Mouse (Mus musculus): Measurements from ENCODE around the gene Tfr2. TPM values are rescaled to one million over a fixed set of nuclear protein-coding genes. Genes with fewer than 3 reads are reported as not detected.

The Tfr2 gene
- total and polyA plus RNA-seq, 3 experiments: 96.2 to 112 TPM; not detected in 1

GRCm38 (mm10) chr5:137615347-137615746 is 45.7 kb downstream of the Tfr2 start:
- Histone ChIP-seq H3K27ac (ENCODE audit: control insufficient read depth, low read depth, low read length) (no peak overlapping the region), H3K36me3 (ENCODE audit: control insufficient read depth in 1 of 2, insufficient read depth in 2 of 2, low read length in 2 of 2) (no peaks in the 10 kb centered on the region), H3K79me2 (ENCODE audit: control insufficient read depth, insufficient read depth, low read length, poor library complexity) (no peaks in the 10 kb centered on the region), H3K9me3 (replicated peaks; ENCODE audit: insufficient read depth, low read length) (no peaks in the 10 kb centered on the region), H3K9ac (ENCODE audit: control insufficient read depth, low read depth, low read length, poor library complexity, severe bottlenecking) (no peak overlapping the region), H3K4me1 (ENCODE audit: control insufficient read depth in 1 of 2, insufficient read depth in 2 of 2, low read length in 2 of 2) (no peaks in the 10 kb centered on the region), H3K27me3 (ENCODE audit: control insufficient read depth in 1 of 2, insufficient read depth in 2 of 2, low read length in 2 of 2) (no peaks in the 10 kb centered on the region), H3K4me3 (ENCODE audit: control insufficient read depth in 1 of 2, insufficient read depth in 1 of 2, low read depth in 2 of 2, low read length in 2 of 2) (no peak overlapping the region)
- TF ChIP-seq ETS1 (IDR thresholded peaks at IDR 0.05; ENCODE audit: low read depth, low read length) (no peak), USF2 (IDR thresholded peaks at IDR 0.05; ENCODE audit: borderline replicate concordance in 1 of 2, insufficient read depth in 1 of 2, low read depth in 1 of 2, low read length in 2 of 2) (no peak), MAZ (IDR thresholded peaks at IDR 0.05; ENCODE audit: low read depth, low read length) (no peak), UBTF (IDR thresholded peaks at IDR 0.05; ENCODE audit: borderline replicate concordance, insufficient read depth, low read depth, low read length) (no peak), E2F4 (IDR thresholded peaks at IDR 0.05; ENCODE audit: borderline replicate concordance, low read depth, low read length) (no peak), RAD21 (IDR thresholded peaks at IDR 0.05; ENCODE audit: low read depth, low read length) (no peak), TCF12 (IDR thresholded peaks at IDR 0.05; ENCODE audit: low read depth, low read length) (no peak), POLR2A (IDR thresholded peaks at IDR 0.05; ENCODE audit: control insufficient read depth in 1 of 2, insufficient read depth in 1 of 2, low read depth in 1 of 2, low read length in 2 of 2, poor library complexity in 1 of 2) (no peak), GATA1 (IDR thresholded peaks at IDR 0.05; ENCODE audit: low read depth, low read length) (no peak), EP300 (IDR thresholded peaks at IDR 0.05; ENCODE audit: low read depth in 1 of 2, low read length in 2 of 2) (no peak), MYB (IDR thresholded peaks at IDR 0.05; ENCODE audit: low read depth, low read length) (no peak), JUND (IDR thresholded peaks at IDR 0.05; ENCODE audit: low read depth, low read length) (no peak), TBP (IDR thresholded peaks at IDR 0.05; ENCODE audit: low read depth, low read length) (no peak), TAL1 (IDR thresholded peaks at IDR 0.05; ENCODE audit: low read length) (no peak), MAFK (IDR thresholded peaks at IDR 0.05; ENCODE audit: borderline replicate concordance, low read depth, low read length) (no peak), NRF1 (IDR thresholded peaks at IDR 0.05; ENCODE audit: insufficient read depth, low read depth, low read length, poor library complexity, severe bottlenecking) (no peak)
- DNase-seq (ENCODE audit: low read depth, low spot score): no peak

- Histone ChIP-seq H3K9ac (ENCODE audit: control insufficient read depth, low read depth, low read length, poor library complexity, severe bottlenecking) (peak overlapping the region; percentile 66), H3K4me1 (ENCODE audit: control insufficient read depth in 1 of 2, insufficient read depth in 2 of 2, low read length in 2 of 2) (peaks cover 2 to 16% of the 10 kb centered on the region in 2 experiments), H3K4me3 (ENCODE audit: control insufficient read depth in 1 of 2, insufficient read depth in 1 of 2, low read depth in 2 of 2, low read length in 2 of 2) (peak overlapping the region in 1 of 2 experiments; percentile 12; a peak in 1 of 4 replicates), H3K27me3 (ENCODE audit: control insufficient read depth in 1 of 2, insufficient read depth in 2 of 2, low read length in 2 of 2) (no peaks in the 10 kb centered on the region), H3K36me3 (ENCODE audit: control insufficient read depth in 1 of 2, insufficient read depth in 2 of 2, low read length in 2 of 2) (peaks cover 0 to 21% of the 10 kb centered on the region in 2 experiments; a peak in 2 of 4 replicates), H3K27ac (ENCODE audit: control insufficient read depth, low read depth, low read length) (peak overlapping the region; percentile 75), H3K9me3 (replicated peaks; ENCODE audit: insufficient read depth, low read length) (no peaks in the 10 kb centered on the region), H3K79me2 (ENCODE audit: control insufficient read depth, insufficient read depth, low read length, poor library complexity) (peaks cover under 1% of the 10 kb centered on the region; the same call in 1 of the 2 replicates)
- DNase-seq (ENCODE audit: low read depth, low spot score): peak; percentile 59
- TF ChIP-seq EP300 (IDR thresholded peaks at IDR 0.05; ENCODE audit: low read depth in 1 of 2, low read length in 2 of 2): peak; percentile 22 to 24; a peak in 2 of 4 replicates
- 0 out of 2 replicates have a peak, but pooled peaks have one; percentile 13 for TF ChIP-seq ETS1 (IDR thresholded peaks at IDR 0.05; ENCODE audit: low read depth, low read length)
- TF ChIP-seq POLR2A (IDR thresholded peaks at IDR 0.05; ENCODE audit: control insufficient read depth in 1 of 2, insufficient read depth in 1 of 2, low read depth in 1 of 2, low read length in 2 of 2, poor library complexity in 1 of 2): no peak
- TF ChIP-seq ELF1 (IDR thresholded peaks at IDR 0.05; ENCODE audit: low read depth, low read length): peak; percentile 57; the same call in 1 of the 2 replicates
- peak; percentile 35; the same call in 1 of the 2 replicates for TF ChIP-seq GATA1 (IDR thresholded peaks at IDR 0.05; ENCODE audit: low read depth, low read length)
- peak; percentile 66 for TF ChIP-seq ZNF384 (IDR thresholded peaks at IDR 0.05; ENCODE audit: low read depth, low read length)
- no peak for TF ChIP-seq SIN3A (IDR thresholded peaks at IDR 0.05; ENCODE audit: low read length)
These were observed 54.4 kb downstream of the Tfr2 start for GRCm38 (mm10) chr5:137623937-137624530.

Measured in MEL (cell line).